Mouse (Mus musculus) T-cell, adult 66 days (primary cell): ENCODE data around the gene Pi4k2b. TPM values are rescaled to one million over a fixed set of nuclear protein-coding genes. Genes with fewer than 3 reads are reported as not detected.

Source experiments
- total RNA-seq, 2 experiments: library from RNA; stranded (reverse); gene quantifications; 3 replicates in 1 of 2; 4 replicates in 1 of 2; pipeline ENCODE4 v1.2.4; 2023

Gene Pi4k2b
- total RNA-seq = 10 to 100 TPM; 13.2 to 13.8 TPM

GRCm38 (mm10) chr5:52741391-52742111 lies at the start of gene Pi4k2b:
TSS of gene Pi4k2b (plus strand) at chr5:52741574.

DNA sequence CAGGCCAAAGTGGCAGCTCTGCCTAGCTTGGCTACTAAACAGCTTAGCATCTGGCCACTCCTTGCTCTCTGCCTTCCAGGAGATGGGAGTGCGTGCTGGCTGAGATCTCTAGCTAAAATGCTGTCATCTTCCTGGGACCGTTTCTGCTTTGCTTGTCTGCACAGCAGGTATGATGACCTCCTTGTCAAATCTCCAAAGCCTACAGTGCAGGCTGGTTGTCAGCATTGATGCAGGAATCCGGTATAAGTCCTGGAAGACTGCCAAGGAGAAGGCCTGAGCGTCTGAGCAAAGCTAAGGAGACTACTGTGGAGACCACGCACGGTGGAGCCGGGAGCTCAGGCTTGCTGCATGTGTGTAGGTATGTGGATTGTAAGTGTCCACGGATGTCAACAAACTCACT lies 33.9 kb downstream of the Pi4k2b start, which contains the start of gene Zcchc4:
Zcchc4 (plus strand) TSS at position 173 of the 400 bp plus-strand sequence.

Other genes with a start within 250 kb of the Pi4k2b start
- not detected for gene Lgi2, start 175.1 kb upstream of the Pi4k2b start, total RNA-seq
- gene Sepsecs, start 71.9 kb upstream of the Pi4k2b start, total RNA-seq = 10 to 100 TPM; 14.4 to 15.3 TPM
- gene Zcchc4, start 33.8 kb downstream of the Pi4k2b start, total RNA-seq = 10 to 100 TPM; 15.8 to 18.6 TPM
- 10 to 100 TPM; 71.9 to 73.8 TPM for gene Anapc4, start 92.4 kb downstream of the Pi4k2b start, total RNA-seq